Mouse (Mus musculus): Measurements from ENCODE around the gene Slc10a7.

DNA sequence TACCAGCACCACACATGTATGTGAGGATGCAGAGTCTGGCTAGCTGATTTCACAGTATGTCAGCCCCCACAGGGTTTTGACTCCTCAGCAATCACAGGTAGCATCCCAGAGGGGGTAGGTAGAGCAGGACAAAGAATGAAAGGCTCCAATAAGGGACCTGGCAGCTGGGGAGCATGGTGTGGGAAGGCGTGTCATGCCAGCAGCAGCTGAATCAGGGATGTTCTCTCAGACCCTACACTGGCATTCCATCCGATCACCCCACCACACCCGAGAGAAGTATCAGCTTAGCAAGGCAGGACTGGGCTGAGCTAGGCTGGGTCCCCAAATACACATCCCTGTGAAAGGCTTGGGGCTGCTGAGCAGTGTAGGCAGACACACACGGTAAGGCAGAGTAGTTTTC is 229.2 kb downstream of the Slc10a7 start:
- TF ChIP-seq CTCF (IDR thresholded peaks at IDR 0.05; ENCODE audit: extremely low read depth, insufficient read length, insufficient replicate concordance, low read depth, low read length) (no peak), POLR2A (IDR thresholded peaks at IDR 0.05; ENCODE audit: low read depth, low read length) (no peak)
